Mouse (Mus musculus): ENCODE measurements around the gene D2hgdh.

- TF ChIP-seq CTCF (IDR thresholded peaks at IDR 0.05; ENCODE audit: control insufficient read depth, insufficient read depth, insufficient read length) (no peak), MYOD1 (IDR thresholded peaks at IDR 0.05; ENCODE audit: control insufficient read depth, insufficient read length, low read depth) (no peak), MAX (IDR thresholded peaks at IDR 0.05) (no peak), USF1 (IDR thresholded peaks at IDR 0.05; ENCODE audit: low read depth) (no peak)
Measured at GRCm38 (mm10) chr1:93859619-93860018, 34.9 kb downstream of the D2hgdh start.
